Mouse (Mus musculus) gastrocnemius, postnatal 4 days (tissue): ENCODE measurements around the gene Pank4. TPM values are rescaled to one million over a fixed set of nuclear protein-coding genes. Genes with fewer than 3 reads are reported as not detected.

Experiments
- DNase-seq, 2 experiments: peaks; one replicate each; pipeline ENCODE4 v3.0.0; 2021 to 2022; ENCODE audit warnings: low spot score in 2 of 2, mixed read lengths in 2 of 2
- total RNA-seq, 2 experiments: library from RNA; stranded (reverse); gene quantifications; 2 replicates each; pipeline ENCODE4 v1.2.3; 2021

The Pank4 gene
- total RNA-seq, 2 experiments from 2014 or later = 27.4 to 29.9 TPM

GRCm38 (mm10) chr4:154942632-154943322 is 21.1 kb upstream of the Pank4 start:
- no peak for DNase-seq

- no peak for DNase-seq
These were observed 20.4 kb upstream of the Pank4 start for GRCm38 (mm10) chr4:154943323-154944039.

GRCm38 (mm10) chr4:154944121-154944590 is 19.8 kb upstream of the Pank4 start:
- DNase-seq = peak in 1 of 2 experiments; percentile 71

GRCm38 (mm10) chr4:154946319-154946718 is 17.6 kb upstream of the Pank4 start:
- peak in 1 of 2 experiments; percentile 52 for DNase-seq

- DNase-seq = no peak
These were observed 15.6 kb upstream of the Pank4 start for GRCm38 (mm10) chr4:154948066-154948939.

- no peak for DNase-seq
These were observed 14.9 kb upstream of the Pank4 start for GRCm38 (mm10) chr4:154948940-154949588.

GRCm38 (mm10) chr4:154949589-154949982 is 14.3 kb upstream of the Pank4 start:
- no peak for DNase-seq

- DNase-seq = no peak
These were observed 11.3 kb upstream of the Pank4 start for GRCm38 (mm10) chr4:154952461-154953241.

GRCm38 (mm10) chr4:154956604-154957003 is 7.3 kb upstream of the Pank4 start:
- DNase-seq = no peak

GRCm38 (mm10) chr4:154957289-154957993 is 6.5 kb upstream of the Pank4 start:
- no peak for DNase-seq

GRCm38 (mm10) chr4:154958171-154958570 is 5.8 kb upstream of the Pank4 start:
- no peak for DNase-seq

GRCm38 (mm10) chr4:154958621-154959020 is 5.3 kb upstream of the Pank4 start:
- DNase-seq = no peak

GRCm38 (mm10) chr4:154960021-154960689 is 3.8 kb upstream of the Pank4 start:
- DNase-seq = no peak

- no peak for DNase-seq
These were observed 3.2 kb upstream of the Pank4 start, which contains the start of gene Hes5 for GRCm38 (mm10) chr4:154960690-154961225. Gene Hes5, plus strand, starts transcription at chr4:154960923.

GRCm38 (mm10) chr4:154961226-154961738 is 2.6 kb upstream of the Pank4 start:
- peak in 1 of 2 experiments; percentile 48 for DNase-seq

GRCm38 (mm10) chr4:154961911-154962310 is 2.0 kb upstream of the Pank4 start:
- no peak for DNase-seq

GRCm38 (mm10) chr4:154962683-154963082 is 1.2 kb upstream of the Pank4 start:
- DNase-seq = no peak

- no peak for DNase-seq
These were observed 610 bp upstream of the Pank4 start for GRCm38 (mm10) chr4:154963190-154963836.
